Mouse (Mus musculus) B cell, adult (primary cell): Measurements from ENCODE around the gene Miga2. TPM values are rescaled to one million over a fixed set of nuclear protein-coding genes. Genes with fewer than 3 reads are reported as not detected.

ENCODE experiments used
- total RNA-seq: library from RNA; stranded (reverse); gene quantifications from 4 replicates; pipeline ENCODE4 v1.2.4, GENCODE M21; 2023; ENCODE audit not compliant: inconsistent age

Gene Miga2
- 12.5 to 23.0 TPM (median 18.0 TPM) in 4 replicates for total RNA-seq

GRCm38 (mm10) chr2:30363773-30364650 is at the start of gene Miga2:
Miga2 (plus strand) TSS chr2:30364233.

GRCm38 (mm10) chr2:30358533-30359531 is 5.2 kb upstream of the Miga2 start, which contains the start of gene Sh3glb2:
Sh3glb2 (minus strand) TSS chr2:30359337.

DNA sequence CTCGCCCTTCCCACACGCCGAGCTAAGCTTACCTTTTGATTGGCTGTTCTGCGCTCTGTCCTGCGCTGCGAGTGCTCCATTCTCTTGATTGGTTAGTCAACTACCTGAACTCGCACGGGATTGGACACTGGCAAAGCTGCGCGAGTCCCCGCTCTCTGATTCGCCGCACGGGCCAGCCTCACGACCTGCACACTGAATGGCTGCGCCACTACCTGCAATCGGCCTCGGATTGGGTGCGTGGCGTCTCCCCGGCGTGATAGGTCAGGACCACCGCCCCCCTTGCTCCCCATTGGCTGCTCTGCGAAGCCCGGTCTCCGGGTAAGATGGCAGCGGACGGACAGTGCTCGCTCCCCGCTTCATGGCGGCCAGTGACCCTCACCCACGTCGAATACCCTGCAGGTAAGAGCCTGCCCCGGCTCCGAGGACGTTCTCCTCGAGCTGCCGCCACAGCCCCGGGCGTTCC is 28.1 kb downstream of the Miga2 start, which contains the start of gene Dolpp1:
TSS of gene Dolpp1 (plus strand) at position 141 of the 463 bp plus-strand sequence.

GRCm38 (mm10) chr2:30415157-30415935 is 51.3 kb downstream of the Miga2 start, which contains the start of gene Crat:
Crat (minus strand) TSS chr2:30415813.

GRCm38 (mm10) chr2:30415936-30416648 is 52.1 kb downstream of the Miga2 start, which contains the start of gene Ptpa:
Ptpa (plus strand) TSS chr2:30416039.

Other genes with a start within 250 kb of the Miga2 start
- 67.6 to 74.2 TPM (median 71.0 TPM) in 4 replicates for gene Zer1, start 239.6 kb upstream of the Miga2 start, total RNA-seq
- 39.1 to 46.0 TPM (median 41.8 TPM) in 4 replicates for gene Tbc1d13, start 230.5 kb upstream of the Miga2 start, total RNA-seq
- 8.8 to 9.3 TPM (median 9.1 TPM) in 4 replicates for gene Endog, start 192.7 kb upstream of the Miga2 start, total RNA-seq
- 19.9 to 23.6 TPM (median 22.6 TPM) in 4 replicates for gene Spout1, start 185.8 kb upstream of the Miga2 start, total RNA-seq
- 7.4 to 11.1 TPM (median 7.9 TPM) in 4 replicates for gene Kyat1, start 158.4 kb upstream of the Miga2 start, total RNA-seq
- gene Lrrc8a, start 126.5 kb upstream of the Miga2 start, total RNA-seq, result 26.7 to 32.9 TPM (median 28.9 TPM) in 4 replicates
- gene Gm28035, start 123.7 kb upstream of the Miga2 start, total RNA-seq, result 0.90 to 5.9 TPM (median 3.4 TPM) in 4 replicates
- 4.9 to 10.3 TPM (median 8.9 TPM) in 4 replicates for gene Phyhd1, start 98.0 kb upstream of the Miga2 start, total RNA-seq
- gene Gm28038, start 83.2 kb upstream of the Miga2 start, total RNA-seq, result 3.3 TPM in 1 of 4 replicates, not detected in the others
- 8.1 to 11.2 TPM (median 9.9 TPM) in 4 replicates for gene Dolk, start 77.9 kb upstream of the Miga2 start, total RNA-seq
- gene Nup188, start 77.8 kb upstream of the Miga2 start, total RNA-seq, result 50.2 to 59.9 TPM (median 55.0 TPM) in 4 replicates
- gene Sh3glb2, start 4.9 kb upstream of the Miga2 start, total RNA-seq, result 56.1 to 83.8 TPM (median 71.9 TPM) in 4 replicates
- 17.4 to 23.5 TPM (median 19.5 TPM) in 4 replicates for gene Dolpp1, start 28.0 kb downstream of the Miga2 start, total RNA-seq
- gene Crat, start 51.6 kb downstream of the Miga2 start, total RNA-seq, result 20.2 to 34.2 TPM (median 25.9 TPM) in 4 replicates
- 140 to 153 TPM (median 144 TPM) in 4 replicates for gene Ptpa, start 51.8 kb downstream of the Miga2 start, total RNA-seq
- gene Ier5l, start 110.0 kb downstream of the Miga2 start, total RNA-seq, result 2.8 to 4.8 TPM (median 3.2 TPM) in 4 replicates
- gene Cstad, start 230.8 kb downstream of the Miga2 start, total RNA-seq, result 4.6 to 7.9 TPM (median 5.7 TPM) in 4 replicates